Mouse (Mus musculus) lung, adult 10 weeks (tissue): Measurements from ENCODE around the gene Olfr173. TPM values are rescaled to one million over a fixed set of nuclear protein-coding genes. Genes with fewer than 3 reads are reported as not detected.

Experiments
- polyA plus RNA-seq: library from polyadenylated mRNA; stranded (reverse); fragments of 350-450 nt; fragmentation: Illumina TruSeq; extraction: RNeasy Lipid Tissue Mini Kit (QIAGEN cat#74804); gene quantifications from one replicate; pipeline ENCODE4 v1.2.3, GENCODE M21; 2014; ENCODE audit warnings: low read depth, low replicate concordance; ENCODE audit not compliant: insufficient read depth

Gene Olfr173
- polyA plus RNA-seq, result not detected

DNA sequence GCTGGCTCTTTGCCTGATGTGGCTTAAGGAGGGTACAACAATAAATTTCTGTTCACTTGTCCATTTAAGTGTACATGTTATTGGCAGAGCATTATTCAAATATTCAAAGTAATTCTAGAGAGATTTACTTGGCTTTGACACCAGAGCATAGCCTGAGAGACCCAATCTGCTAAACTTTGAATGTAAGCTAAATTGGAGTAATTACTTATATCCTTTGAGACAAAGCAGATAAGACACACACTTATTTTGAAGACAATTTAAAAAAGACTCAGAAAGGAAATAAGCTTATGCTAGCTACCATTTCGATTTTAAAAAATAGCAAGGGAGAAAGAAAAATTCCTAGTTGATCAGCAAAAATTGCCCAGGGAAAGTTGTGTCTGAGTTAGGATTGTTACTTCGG, at the start of gene Olfr173:
Gene Olfr173 (minus strand): TSS at position 101 of the 400 bp plus-strand sequence.

DNA sequence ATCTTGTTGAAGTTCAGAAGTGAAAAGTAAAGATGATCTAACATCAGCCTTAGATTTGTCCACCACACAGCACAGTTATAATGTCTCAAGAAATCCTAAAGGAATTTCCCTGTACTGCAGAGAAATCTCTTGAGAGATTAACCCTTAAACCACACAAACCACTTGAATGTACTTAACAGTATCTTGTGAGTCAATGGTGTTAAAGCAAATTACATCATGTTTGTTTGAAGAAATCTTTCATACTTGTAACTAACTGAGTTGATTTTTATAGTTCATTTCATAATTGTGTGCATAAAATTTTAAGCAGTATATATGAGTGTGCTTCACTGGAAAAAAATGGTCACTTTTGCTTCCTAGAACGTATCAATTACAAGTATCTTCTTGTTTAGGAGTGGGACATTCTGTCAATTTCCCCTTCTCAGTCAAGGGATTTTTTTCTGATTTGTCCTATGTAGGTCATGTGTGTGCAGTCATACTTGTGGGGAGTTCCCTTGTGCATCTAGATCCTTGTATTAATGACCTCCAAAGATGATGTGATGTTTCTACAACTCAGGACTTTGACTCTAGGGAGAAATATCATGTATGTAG, 26.8 kb upstream of the Olfr173 start, which contains the start of gene Olfr175-ps1:
Gene Olfr175-ps1 (minus strand): TSS at position 51 of the 588 bp plus-strand sequence.

DNA sequence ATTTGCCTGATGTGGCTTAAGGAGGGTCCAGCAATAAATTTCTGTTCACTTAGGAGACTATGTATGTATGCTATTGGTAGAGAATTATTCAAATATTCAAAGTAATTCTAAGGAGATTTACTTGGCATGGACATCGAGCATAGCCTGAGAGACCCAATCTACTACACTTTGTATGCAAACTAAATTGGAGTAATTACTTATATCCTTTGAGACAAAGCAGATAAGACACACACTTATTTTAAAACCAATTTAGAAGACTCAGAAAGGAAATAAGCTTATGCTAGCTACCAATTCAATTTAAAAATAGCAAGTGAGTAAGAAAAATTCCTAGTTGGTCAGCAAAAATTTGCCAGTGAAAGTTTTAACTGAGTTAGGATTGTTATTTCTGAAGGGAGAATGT, 37.0 kb downstream of the Olfr173 start, which contains the start of gene Olfr172:
Gene Olfr172 (minus strand): TSS at position 101 of the 400 bp plus-strand sequence.

Other genes starting within 250 kb of the Olfr173 start
- gene Gm813, start 183.3 kb downstream of the Olfr173 start, polyA plus RNA-seq, result not detected
- gene E330017A01Rik, start 161.5 kb downstream of the Olfr173 start, polyA plus RNA-seq, result not detected
- gene Cpox, start 130.0 kb downstream of the Olfr173 start, polyA plus RNA-seq, result 6.1 TPM
- gene Gpr15, start 81.2 kb downstream of the Olfr173 start, polyA plus RNA-seq, result 0.23 TPM
- gene Cldnd1, start 72.4 kb downstream of the Olfr173 start, polyA plus RNA-seq, result 30.3 TPM
- not detected for gene Olfr172, start 37.1 kb downstream of the Olfr173 start, polyA plus RNA-seq
- not detected for gene Olfr175-ps1, start 26.5 kb upstream of the Olfr173 start, polyA plus RNA-seq
- gene Olfr177, start 74.5 kb upstream of the Olfr173 start, polyA plus RNA-seq, result not detected
- gene Olfr178, start 91.8 kb upstream of the Olfr173 start, polyA plus RNA-seq, result not detected
- gene Olfr181, start 128.5 kb upstream of the Olfr173 start, polyA plus RNA-seq, result not detected
- gene Olfr180, start 129.1 kb upstream of the Olfr173 start, polyA plus RNA-seq, result not detected
- not detected for gene Olfr183, start 195.1 kb upstream of the Olfr173 start, polyA plus RNA-seq
- not detected for gene Olfr186, start 230.0 kb upstream of the Olfr173 start, polyA plus RNA-seq
- gene Olfr187, start 239.5 kb upstream of the Olfr173 start, polyA plus RNA-seq, result not detected